Mouse (Mus musculus): Measurements from ENCODE around the gene Ror2. TPM values are rescaled to one million over a fixed set of nuclear protein-coding genes. Genes with fewer than 3 reads are reported as not detected.

The Ror2 gene
- polyA plus RNA-seq, 1 experiment from 2014 or later: 3.0 TPM

- H3K36me3 ChIP-seq (ENCODE audit: control insufficient read depth, insufficient read depth): no peaks in the 10 kb centered on the region
Measured at GRCm38 (mm10) chr13:53195951-53196677, 89.8 kb downstream of the Ror2 start.

GRCm38 (mm10) chr13:53194306-53194705 is 91.6 kb downstream of the Ror2 start:
- no peak for ATAC-seq
- WGBS: 94% methylated on average over 15 of the region's 15 CpGs

More at GRCm38 (mm10) chr13:53195951-53196677, 89.8 kb downstream of the Ror2 start:
- H3K27ac ChIP-seq (ENCODE audit: low read length): peak overlapping the region; percentile 88
- H3K4me2 ChIP-seq (ENCODE audit: low read length): no peak overlapping the region
- H3K4me3 ChIP-seq (replicated peaks; ENCODE audit: low read length): no peak overlapping the region
- no peak overlapping the region for H3K9ac ChIP-seq (replicated peaks; ENCODE audit: low read depth, low read length)
- no peaks in the 10 kb centered on the region for H3K27me3 ChIP-seq (replicated peaks; ENCODE audit: control insufficient read depth, insufficient read depth, low read length)
- 57% methylated on average over 6 of the region's 6 CpGs for WGBS
- peaks cover 24% of the 10 kb centered on the region for H3K4me1 ChIP-seq (replicated peaks; ENCODE audit: control insufficient read depth, insufficient read depth, low read length)
- ATAC-seq: peak; percentile 77
- H3K9me3 ChIP-seq (ENCODE audit: control insufficient read depth, low read length): no peaks in the 10 kb centered on the region

GRCm38 (mm10) chr13:53193713-53194112 is 92.2 kb downstream of the Ror2 start:
- WGBS: 68% methylated on average over 6 of the region's 6 CpGs
- no peak overlapping the region for H3K9ac ChIP-seq (replicated peaks; ENCODE audit: low read depth, low read length)
- no peaks in the 10 kb centered on the region for H3K36me3 ChIP-seq (ENCODE audit: control insufficient read depth, insufficient read depth)
- no peak overlapping the region for H3K27ac ChIP-seq (ENCODE audit: low read length)
- H3K4me1 ChIP-seq (replicated peaks; ENCODE audit: control insufficient read depth, insufficient read depth, low read length): peaks cover 24% of the 10 kb centered on the region
- no peaks in the 10 kb centered on the region for H3K9me3 ChIP-seq (ENCODE audit: control insufficient read depth, low read length)
- H3K4me3 ChIP-seq (replicated peaks; ENCODE audit: low read length): no peak overlapping the region
- no peak overlapping the region for H3K4me2 ChIP-seq (ENCODE audit: low read length)
- no peak for ATAC-seq
- H3K27me3 ChIP-seq (replicated peaks; ENCODE audit: control insufficient read depth, insufficient read depth, low read length): no peaks in the 10 kb centered on the region

More at GRCm38 (mm10) chr13:53194306-53194705, 91.6 kb downstream of the Ror2 start:
- no peaks in the 10 kb centered on the region for H3K27me3 ChIP-seq (replicated peaks; ENCODE audit: control insufficient read depth, insufficient read depth, low read length)
- H3K27ac ChIP-seq (ENCODE audit: low read length): no peak overlapping the region
- no peaks in the 10 kb centered on the region for H3K9me3 ChIP-seq (ENCODE audit: control insufficient read depth, low read length)
- no peak overlapping the region for H3K9ac ChIP-seq (replicated peaks; ENCODE audit: low read depth, low read length)
- H3K36me3 ChIP-seq (ENCODE audit: control insufficient read depth, insufficient read depth): no peaks in the 10 kb centered on the region
- H3K4me2 ChIP-seq (ENCODE audit: low read length): no peak overlapping the region
- H3K4me3 ChIP-seq (replicated peaks; ENCODE audit: low read length): no peak overlapping the region
- H3K4me1 ChIP-seq (replicated peaks; ENCODE audit: control insufficient read depth, insufficient read depth, low read length): peaks cover 24% of the 10 kb centered on the region

GRCm38 (mm10) chr13:53192286-53192685 is 93.6 kb downstream of the Ror2 start:
- Histone ChIP-seq H3K9me3 (ENCODE audit: control insufficient read depth, low read length) (no peaks in the 10 kb centered on the region), H3K36me3 (ENCODE audit: control insufficient read depth, insufficient read depth) (no peaks in the 10 kb centered on the region), H3K27me3 (replicated peaks; ENCODE audit: control insufficient read depth, insufficient read depth, low read length) (no peaks in the 10 kb centered on the region), H3K4me3 (replicated peaks; ENCODE audit: low read length) (no peak overlapping the region), H3K27ac (ENCODE audit: low read length) (no peak overlapping the region), H3K4me1 (replicated peaks; ENCODE audit: control insufficient read depth, insufficient read depth, low read length) (peaks cover 18% of the 10 kb centered on the region), H3K9ac (replicated peaks; ENCODE audit: low read depth, low read length) (no peak overlapping the region), H3K4me2 (ENCODE audit: low read length) (no peak overlapping the region)
- no peak for ATAC-seq
- WGBS: 95% methylated on average over 6 of the region's 6 CpGs

- 66% methylated on average over 7 of the region's 7 CpGs for WGBS
Measured at GRCm38 (mm10) chr13:53191657-53192056, 94.3 kb downstream of the Ror2 start.

GRCm38 (mm10) chr13:53188935-53189334 is 97.0 kb downstream of the Ror2 start:
- Histone ChIP-seq H3K9me3 (ENCODE audit: control insufficient read depth, low read length) (no peaks in the 10 kb centered on the region), H3K9ac (replicated peaks; ENCODE audit: low read depth, low read length) (no peak overlapping the region), H3K27ac (ENCODE audit: low read length) (no peak overlapping the region), H3K27me3 (replicated peaks; ENCODE audit: control insufficient read depth, insufficient read depth, low read length) (no peaks in the 10 kb centered on the region), H3K4me3 (replicated peaks; ENCODE audit: low read length) (no peak overlapping the region), H3K4me1 (replicated peaks; ENCODE audit: control insufficient read depth, insufficient read depth, low read length) (no peaks in the 10 kb centered on the region), H3K36me3 (ENCODE audit: control insufficient read depth, insufficient read depth) (no peaks in the 10 kb centered on the region), H3K4me2 (ENCODE audit: low read length) (no peak overlapping the region)
- WGBS: 84% methylated on average over 10 of the region's 10 CpGs
- no peak for ATAC-seq

More at GRCm38 (mm10) chr13:53191657-53192056, 94.3 kb downstream of the Ror2 start:
- Histone ChIP-seq H3K27me3 (replicated peaks; ENCODE audit: control insufficient read depth, insufficient read depth, low read length) (no peaks in the 10 kb centered on the region), H3K4me1 (replicated peaks; ENCODE audit: control insufficient read depth, insufficient read depth, low read length) (peaks cover 12% of the 10 kb centered on the region), H3K9me3 (ENCODE audit: control insufficient read depth, low read length) (no peaks in the 10 kb centered on the region), H3K4me2 (ENCODE audit: low read length) (no peak overlapping the region), H3K27ac (ENCODE audit: low read length) (no peak overlapping the region), H3K9ac (replicated peaks; ENCODE audit: low read depth, low read length) (no peak overlapping the region), H3K4me3 (replicated peaks; ENCODE audit: low read length) (no peak overlapping the region), H3K36me3 (ENCODE audit: control insufficient read depth, insufficient read depth) (no peaks in the 10 kb centered on the region)
- no peak for ATAC-seq

GRCm38 (mm10) chr13:53184858-53185257 is 101.1 kb downstream of the Ror2 start:
- WGBS: 93% methylated on average over 1 of the region's 1 CpGs
- no peaks in the 10 kb centered on the region for H3K9me3 ChIP-seq (ENCODE audit: control insufficient read depth, low read length)
- H3K27me3 ChIP-seq (replicated peaks; ENCODE audit: control insufficient read depth, insufficient read depth, low read length): no peaks in the 10 kb centered on the region
- H3K4me3 ChIP-seq (replicated peaks; ENCODE audit: low read length): no peak overlapping the region
- H3K27ac ChIP-seq (ENCODE audit: low read length): no peak overlapping the region
- peaks cover 5% of the 10 kb centered on the region for H3K4me1 ChIP-seq (replicated peaks; ENCODE audit: control insufficient read depth, insufficient read depth, low read length)
- no peak for ATAC-seq
- no peak overlapping the region for H3K4me2 ChIP-seq (ENCODE audit: low read length)
- no peaks in the 10 kb centered on the region for H3K36me3 ChIP-seq (ENCODE audit: control insufficient read depth, insufficient read depth)
- no peak overlapping the region for H3K9ac ChIP-seq (replicated peaks; ENCODE audit: low read depth, low read length)

GRCm38 (mm10) chr13:53184149-53184548 is 101.8 kb downstream of the Ror2 start:
- Histone ChIP-seq H3K4me2 (ENCODE audit: low read length) (no peak overlapping the region), H3K27ac (ENCODE audit: low read length) (no peak overlapping the region), H3K27me3 (replicated peaks; ENCODE audit: control insufficient read depth, insufficient read depth, low read length) (no peaks in the 10 kb centered on the region), H3K4me3 (replicated peaks; ENCODE audit: low read length) (no peak overlapping the region), H3K4me1 (replicated peaks; ENCODE audit: control insufficient read depth, insufficient read depth, low read length) (peaks cover 5% of the 10 kb centered on the region), H3K9me3 (ENCODE audit: control insufficient read depth, low read length) (no peaks in the 10 kb centered on the region), H3K9ac (replicated peaks; ENCODE audit: low read depth, low read length) (no peak overlapping the region), H3K36me3 (ENCODE audit: control insufficient read depth, insufficient read depth) (no peaks in the 10 kb centered on the region)
- no peak for ATAC-seq
- WGBS: 62% methylated on average over 5 of the region's 5 CpGs

- no peaks in the 10 kb centered on the region for H3K9me3 ChIP-seq (ENCODE audit: control insufficient read depth, low read length)
- no peak overlapping the region for H3K27ac ChIP-seq (ENCODE audit: low read length)
- no peak; the same call in 1 of the 2 replicates for ATAC-seq
- no peak overlapping the region for H3K9ac ChIP-seq (replicated peaks; ENCODE audit: low read depth, low read length)
- peaks cover 15% of the 10 kb centered on the region for H3K4me1 ChIP-seq (replicated peaks; ENCODE audit: control insufficient read depth, insufficient read depth, low read length)
- H3K36me3 ChIP-seq (ENCODE audit: control insufficient read depth, insufficient read depth): no peaks in the 10 kb centered on the region
- H3K4me3 ChIP-seq (replicated peaks; ENCODE audit: low read length): no peak overlapping the region
- WGBS: 43% methylated on average over 8 of the region's 8 CpGs
- no peak overlapping the region for H3K4me2 ChIP-seq (ENCODE audit: low read length)
- H3K27me3 ChIP-seq (replicated peaks; ENCODE audit: control insufficient read depth, insufficient read depth, low read length): no peaks in the 10 kb centered on the region
Measured at GRCm38 (mm10) chr13:53183161-53183577, 102.8 kb downstream of the Ror2 start.
